Mouse (Mus musculus): ENCODE results near the gene Bex6.

DNA sequence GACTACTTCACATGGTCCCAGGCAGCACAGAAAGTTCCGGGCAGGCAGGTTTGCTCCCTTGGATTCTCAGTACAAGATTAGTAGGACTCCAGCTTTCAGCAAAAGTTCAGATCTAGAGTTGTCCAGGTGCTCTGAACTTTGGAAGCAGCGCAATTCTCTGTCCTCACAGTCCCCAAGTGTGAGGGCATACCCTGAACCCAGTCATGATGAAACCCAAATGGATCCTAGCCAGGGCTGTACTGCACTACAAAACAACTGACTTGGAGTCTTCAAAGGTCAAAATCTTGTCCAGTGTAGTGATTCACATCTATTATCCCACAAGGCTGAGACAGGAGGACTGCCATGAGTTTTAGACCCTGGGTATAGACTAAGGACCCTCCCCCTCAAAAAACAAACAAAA, 22.3 kb upstream of the Bex6 start:
- TF ChIP-seq POLR2A (IDR thresholded peaks at IDR 0.05; ENCODE audit: low read depth, low read length) (no peak), CTCF (IDR thresholded peaks at IDR 0.05; ENCODE audit: extremely low read depth, insufficient read length, insufficient replicate concordance, low read depth, low read length) (no peak)
